Mouse (Mus musculus) heart, embryonic 14.5 days (tissue): ENCODE data around the gene Gm10961. TPM values are rescaled to one million over a fixed set of nuclear protein-coding genes. Genes with fewer than 3 reads are reported as not detected.
A peak's percentile ranks its signal among the peaks of the same experiment; 100 is the strongest.

ENCODE experiments used
- ATAC-seq: fragments of 200-750 bp; cut with Nextera tagmentation; 2 replicates; pipeline ENCODE4 v1.8.0; 2017; ENCODE audit warnings: low read depth, moderate TSS enrichment; ENCODE audit not compliant: insufficient number of reproducible peaks, insufficient read depth, low FRiP score
- H3K27ac ChIP-seq, 2 experiments: fragments of 200-500 bp in 1 of 2; fragments of 300-500 bp in 1 of 2; sonication (generic) in 1 of 2; replicated peaks in 1 of 2; 2 replicates each; pipeline ENCODE4 v1.5.1; 2012 to 2014; ENCODE audit warnings: low read depth in 2 of 2, low read length in 2 of 2, control low read depth in 1 of 2, mild to moderate bottlenecking in 1 of 2, mixed read lengths in 1 of 2; ENCODE audit not compliant: control insufficient read depth in 1 of 2, insufficient read depth in 1 of 2
- H3K27me3 ChIP-seq: fragments of 300-500 bp; sonication (generic); 2 replicates; pipeline ENCODE4 v1.6.1; 2014; ENCODE audit warnings: mild to moderate bottlenecking, low read length, control low read depth; ENCODE audit not compliant: control insufficient read depth, insufficient read depth
- H3K36me3 ChIP-seq: fragments of 300-500 bp; sonication (generic); 2 replicates; pipeline ENCODE4 v1.6.1; 2014; ENCODE audit warnings: mild to moderate bottlenecking, control low read depth, low read length, mixed read lengths; ENCODE audit not compliant: control insufficient read depth, insufficient read depth
- H3K4me1 ChIP-seq, 2 experiments: fragments of 200-500 bp in 1 of 2; fragments of 300-500 bp in 1 of 2; sonication (generic) in 1 of 2; 2 replicates each; pipeline ENCODE4 v1.6.1; 2012 to 2014; ENCODE audit warnings: low read length in 2 of 2, control low read depth in 1 of 2, mixed read lengths in 1 of 2; ENCODE audit not compliant: control insufficient read depth in 2 of 2, insufficient read depth in 2 of 2
- H3K4me2 ChIP-seq: fragments of 300-500 bp; sonication (generic); 2 replicates; pipeline ENCODE4 v1.6.1; 2014; ENCODE audit warnings: mild to moderate bottlenecking, low read length
- H3K4me3 ChIP-seq, 2 experiments: fragments of 200-500 bp in 1 of 2; fragments of 300-500 bp in 1 of 2; sonication (generic) in 1 of 2; 2 replicates each; pipeline ENCODE4 v1.5.1; 2012 to 2014; ENCODE audit warnings: low read length in 2 of 2, mild to moderate bottlenecking in 2 of 2, control low read depth in 1 of 2, low read depth in 1 of 2, moderate library complexity in 1 of 2; ENCODE audit not compliant: control insufficient read depth in 1 of 2, insufficient read depth in 1 of 2
- H3K9ac ChIP-seq: fragments of 300-500 bp; sonication (generic); 2 replicates; pipeline ENCODE4 v1.6.1; 2014; ENCODE audit warnings: mild to moderate bottlenecking, low read length
- H3K9me3 ChIP-seq: fragments of 300-500 bp; sonication (generic); 2 replicates; pipeline ENCODE4 v1.6.1; 2016; ENCODE audit warnings: low read length, control low read depth; ENCODE audit not compliant: control insufficient read depth
- WGBS: fragments of 180-500 bp; shearing (Covaris S2); extraction: QIAGEN DNeasy Blood & Tissue Kit; methylation state at CpG from one replicate; pipeline ENCODE4 v1.1.7; 2014; 5-methylcytosine and 5-hydroxymethylcytosine counted together
- polyA plus RNA-seq: library from polyadenylated mRNA; unstranded; fragments of >200 nt; fragmentation: Nextera tagmentation; extraction: Ambion mirVana; gene quantifications from 2 replicates; pipeline ENCODE4 v1.2.1, GENCODE M21; 2014

The Gm10961 gene
- not detected in 2 replicates for polyA plus RNA-seq

DNA sequence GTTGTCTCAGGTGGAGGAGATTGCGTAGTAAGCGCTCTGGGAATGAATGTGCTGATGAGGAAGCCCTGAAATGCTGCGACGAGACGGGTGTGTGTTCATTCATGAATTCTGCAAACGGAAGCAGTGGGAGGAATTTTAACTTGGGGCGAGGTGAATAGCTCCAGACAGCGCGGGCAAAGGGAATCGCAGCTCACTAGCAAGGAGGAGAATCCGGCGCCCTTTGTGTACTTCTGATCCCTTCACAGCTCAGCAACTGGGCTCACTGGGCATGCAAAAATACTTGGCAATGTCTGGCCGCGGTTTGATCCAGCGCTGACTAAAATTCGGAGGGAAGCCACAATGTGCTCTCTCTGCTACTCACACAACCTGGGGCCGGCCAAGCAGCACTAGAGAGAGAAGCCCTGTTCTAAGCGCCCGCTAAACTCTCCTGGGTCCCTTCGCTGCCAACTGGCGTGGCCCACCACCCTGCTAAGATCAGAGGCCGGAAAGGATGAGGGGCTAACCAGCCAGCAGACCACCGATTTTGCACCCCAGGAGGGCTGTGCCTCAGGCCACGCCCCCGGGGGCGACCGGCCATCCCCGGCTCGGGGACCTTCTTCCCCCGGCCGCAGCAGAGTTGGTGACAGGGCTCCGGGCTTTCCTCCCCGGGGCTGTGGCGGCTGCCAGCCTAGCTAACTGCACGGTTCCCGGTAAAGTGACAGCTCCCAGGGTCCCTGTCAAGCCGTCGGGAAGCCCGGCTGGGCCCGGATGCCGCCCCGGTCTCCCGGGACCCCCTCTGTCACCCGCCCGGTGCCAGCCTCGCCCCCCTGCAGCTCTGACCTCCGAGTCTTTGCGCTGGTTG, at the start of gene Gm10961:
TSS of gene Gm10961 (plus strand) at position 641 of the 841 bp plus-strand sequence.
- Histone ChIP-seq H3K9ac (peak within 1 kb of the TSS; percentile 98), H3K27me3 (no peaks in the 10 kb centered on the region), H3K9me3 (no peaks in the 10 kb centered on the region), H3K27ac (peak within 1 kb of the TSS; percentile 94 to 96), H3K4me2 (peak within 1 kb of the TSS; percentile 87), H3K4me3 (peak within 1 kb of the TSS; percentile 87 to 100), H3K4me1 (peaks cover 5 to 9% of the 10 kb centered on the region in 2 experiments; a peak in 3 of 4 replicates), H3K36me3 (peaks cover 35% of the 10 kb centered on the region)
- peak; percentile 57 for ATAC-seq
- WGBS: under 1% methylated on average over 48 of the region's 48 CpGs

DNA sequence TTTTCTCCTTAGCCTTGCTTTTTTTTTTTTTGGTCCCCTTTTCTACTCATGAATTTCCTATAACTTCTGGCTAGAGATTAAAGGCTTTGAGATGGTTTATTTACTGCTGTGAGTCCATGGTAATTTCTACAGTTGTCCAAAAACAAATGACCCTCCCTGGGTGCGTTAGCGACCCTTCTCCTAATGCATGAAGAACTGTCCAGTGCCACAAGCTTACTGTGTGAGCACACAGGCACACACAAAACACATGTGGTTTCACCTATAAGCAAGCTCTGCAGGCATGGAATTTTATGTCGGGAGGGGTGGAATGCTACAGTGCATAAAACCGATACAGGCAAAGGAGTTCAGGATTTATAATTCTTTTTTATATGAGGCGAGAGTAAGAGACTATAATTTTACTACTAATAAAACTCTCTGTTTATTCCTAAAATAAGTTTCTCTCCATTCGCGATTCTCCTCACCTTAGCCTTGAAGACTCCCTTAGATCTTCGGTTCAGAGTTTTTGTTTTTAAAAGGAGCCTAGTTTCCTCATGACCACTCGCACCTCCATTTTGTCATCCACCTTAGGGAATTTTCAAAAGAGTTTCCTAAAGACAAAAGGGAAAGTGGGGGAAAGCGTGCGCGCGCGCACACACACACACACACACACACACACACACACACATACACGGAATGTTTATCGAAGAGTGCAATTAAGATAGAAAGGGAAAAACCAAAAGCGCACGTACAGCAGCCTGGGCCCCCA, 48.8 kb upstream of the Gm10961 start:
- no peaks in the 10 kb centered on the region for H3K9me3 ChIP-seq
- H3K27ac ChIP-seq: no peak overlapping the region
- peaks cover 11 to 12% of the 10 kb centered on the region in 2 experiments; a peak in 3 of 4 replicates for H3K4me1 ChIP-seq
- no peak for ATAC-seq
- peak overlapping the region; percentile 79 for H3K4me2 ChIP-seq
- H3K4me3 ChIP-seq: peak overlapping the region; percentile 38 to 44
- peaks cover 79% of the 10 kb centered on the region for H3K27me3 ChIP-seq
- peak overlapping the region; percentile 62 for H3K9ac ChIP-seq
- WGBS: 6% methylated on average over 18 of the region's 18 CpGs
- H3K36me3 ChIP-seq: no peaks in the 10 kb centered on the region

DNA sequence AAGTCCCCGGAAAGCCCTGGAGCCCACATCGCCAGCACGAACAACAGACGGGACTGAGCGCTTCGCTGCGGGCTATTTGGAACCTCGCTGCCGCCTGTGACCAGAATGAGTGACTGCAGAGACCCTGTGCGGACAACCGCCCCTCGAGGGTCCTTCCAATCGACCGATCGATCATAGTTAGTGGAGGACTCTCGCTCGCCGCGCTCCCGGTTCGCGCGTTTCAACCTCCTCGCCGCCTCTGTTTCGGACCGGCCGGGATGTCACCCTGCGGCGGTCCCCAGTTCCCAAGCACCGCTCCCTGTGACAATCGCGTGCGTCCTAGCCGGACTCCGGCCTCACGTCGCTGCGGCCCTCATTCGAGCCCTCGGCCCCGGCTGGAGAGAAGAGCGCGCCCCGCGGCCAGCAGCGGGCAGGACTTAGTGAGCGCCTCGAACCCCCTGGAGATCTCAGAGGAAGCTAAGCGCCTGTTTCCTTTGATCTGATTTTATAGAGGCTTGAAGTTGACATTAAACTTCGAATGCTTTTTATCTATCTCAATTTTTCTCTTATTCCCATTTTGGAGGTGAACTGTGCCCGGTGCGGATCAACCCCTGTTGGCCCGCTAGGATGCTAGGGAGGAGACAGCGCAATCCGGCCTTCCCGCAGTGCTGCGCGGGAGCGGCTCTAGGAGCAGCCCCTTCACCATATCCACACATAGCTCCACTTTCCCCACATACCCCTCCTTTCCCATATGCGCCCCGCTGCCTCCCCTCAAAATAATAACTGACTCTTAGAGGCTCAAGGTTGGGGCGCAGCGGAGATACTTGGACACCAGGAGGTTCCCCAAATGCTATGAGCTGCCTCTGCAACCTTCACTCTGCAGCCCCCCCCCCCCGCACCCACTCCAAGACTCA, 48.0 kb upstream of the Gm10961 start:
- peaks cover 6 to 12% of the 10 kb centered on the region in 2 experiments; a peak in 3 of 4 replicates for H3K4me1 ChIP-seq
- 2% methylated on average over 65 of the region's 65 CpGs for WGBS
- peak overlapping the region; percentile 38 to 44 for H3K4me3 ChIP-seq
- H3K9ac ChIP-seq: peak overlapping the region; percentile 62
- no peaks in the 10 kb centered on the region for H3K36me3 ChIP-seq
- H3K27me3 ChIP-seq: peaks cover 87% of the 10 kb centered on the region
- no peak overlapping the region for H3K27ac ChIP-seq
- H3K4me2 ChIP-seq: peak overlapping the region; percentile 79
- no peak for ATAC-seq
- H3K9me3 ChIP-seq: no peaks in the 10 kb centered on the region

DNA sequence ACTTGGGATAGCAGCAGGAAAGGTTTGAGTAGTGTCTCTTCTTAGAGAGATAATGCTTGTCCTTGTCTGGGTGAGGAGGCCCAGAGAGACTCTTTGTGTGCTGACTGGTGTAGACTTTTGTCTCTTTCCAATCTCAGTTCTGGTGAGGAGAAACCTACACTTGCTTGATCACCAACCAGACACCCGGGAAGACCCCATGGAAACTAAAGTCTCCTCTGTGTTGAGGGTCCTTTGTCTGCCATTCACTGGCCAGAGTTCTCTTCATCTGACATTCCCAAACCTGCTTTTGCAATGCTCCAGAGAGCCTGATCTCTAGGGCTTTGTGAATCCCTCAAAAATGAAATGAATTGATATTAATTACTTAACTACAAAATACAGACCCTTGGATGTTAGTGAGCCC, 47.2 kb upstream of the Gm10961 start:
- Histone ChIP-seq H3K27me3 (peaks cover 90% of the 10 kb centered on the region), H3K36me3 (no peaks in the 10 kb centered on the region)
- 20% methylated on average over 1 of the region's 1 CpGs for WGBS

DNA sequence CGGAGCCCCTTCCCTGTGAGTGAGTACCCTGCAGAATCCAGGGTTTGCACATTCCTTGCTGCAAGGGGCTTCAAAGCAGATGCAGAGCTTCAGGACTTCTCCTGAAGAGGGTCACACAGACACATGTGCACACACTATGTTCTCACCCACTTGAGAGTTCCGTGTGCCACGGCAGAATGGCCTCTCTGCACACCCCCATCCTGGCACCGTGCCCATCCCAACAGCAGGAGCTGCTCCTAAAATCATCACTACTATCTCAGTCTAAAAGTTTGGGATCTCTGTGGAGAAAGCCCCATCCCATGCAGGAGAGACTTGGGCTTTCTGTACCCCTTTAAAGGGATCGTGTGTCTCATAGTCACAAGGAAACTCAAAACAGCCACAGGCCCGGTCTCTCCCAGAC, 44.6 kb upstream of the Gm10961 start:
- ATAC-seq: no peak
- Histone ChIP-seq H3K36me3 (no peaks in the 10 kb centered on the region), H3K4me3 (no peak overlapping the region), H3K4me1 (peaks cover 6 to 12% of the 10 kb centered on the region in 2 experiments; a peak in 3 of 4 replicates), H3K9me3 (no peaks in the 10 kb centered on the region), H3K4me2 (no peak overlapping the region), H3K27me3 (peaks cover 86% of the 10 kb centered on the region), H3K9ac (no peak overlapping the region), H3K27ac (no peak overlapping the region)
- 47% methylated on average over 6 of the region's 6 CpGs for WGBS

More for the DNA sequence above, 47.2 kb upstream of the Gm10961 start:
- Histone ChIP-seq H3K9ac (no peak overlapping the region), H3K27ac (no peak overlapping the region), H3K9me3 (no peaks in the 10 kb centered on the region), H3K4me3 (no peak overlapping the region), H3K4me1 (peaks cover 6 to 12% of the 10 kb centered on the region in 2 experiments; a peak in 3 of 4 replicates), H3K4me2 (no peak overlapping the region)
- ATAC-seq: no peak

DNA sequence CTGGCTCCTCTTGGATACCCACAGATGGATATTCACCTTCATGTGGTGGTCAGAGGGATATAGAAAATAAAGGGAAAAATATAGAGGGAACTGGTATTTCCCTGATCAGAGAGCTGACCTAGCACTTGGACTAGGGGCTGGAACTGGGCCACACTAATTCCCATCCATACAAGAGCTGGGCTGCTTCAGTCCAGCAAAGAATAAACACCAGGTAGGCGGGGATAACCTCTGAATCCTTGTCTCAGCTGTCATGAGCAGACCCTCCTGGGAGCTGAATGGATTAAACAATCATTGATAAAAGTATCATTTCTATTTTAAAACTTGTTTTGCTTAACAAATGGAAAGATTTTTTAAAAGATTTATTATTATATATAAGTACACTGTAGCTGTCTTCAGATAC, 39.5 kb upstream of the Gm10961 start:
- H3K36me3 ChIP-seq: no peaks in the 10 kb centered on the region
- H3K27me3 ChIP-seq: peaks cover 92% of the 10 kb centered on the region
- WGBS: 48% methylated on average over 1 of the region's 1 CpGs
- no peaks in the 10 kb centered on the region for H3K9me3 ChIP-seq
- no peak overlapping the region for H3K27ac ChIP-seq
- no peak overlapping the region for H3K4me2 ChIP-seq
- H3K4me3 ChIP-seq: no peak overlapping the region
- ATAC-seq: no peak
- H3K4me1 ChIP-seq: peaks cover 4 to 19% of the 10 kb centered on the region in 2 experiments; a peak in 3 of 4 replicates
- H3K9ac ChIP-seq: no peak overlapping the region

DNA sequence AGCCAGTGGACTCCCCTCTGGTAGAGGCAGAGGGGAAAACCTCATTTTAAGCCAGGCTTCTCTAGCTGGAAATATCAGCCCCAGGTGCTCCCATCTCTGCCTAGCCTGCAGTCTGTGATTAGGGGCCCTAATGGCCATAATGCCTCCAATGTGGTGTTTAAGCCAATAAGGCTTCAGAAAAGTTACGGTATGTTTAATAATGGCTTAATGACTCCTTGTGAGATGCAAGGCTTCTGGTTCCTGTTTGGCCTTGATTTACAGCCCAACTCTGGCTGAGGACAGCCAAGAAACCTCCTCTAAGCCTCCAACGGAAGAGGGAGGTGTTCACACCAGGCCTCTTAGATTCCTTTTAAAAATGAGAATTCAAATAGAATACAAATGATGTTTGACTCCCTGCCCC, 37.5 kb upstream of the Gm10961 start:
- Histone ChIP-seq H3K4me2 (no peak overlapping the region), H3K4me3 (no peak overlapping the region), H3K36me3 (no peaks in the 10 kb centered on the region), H3K4me1 (peaks cover 4 to 19% of the 10 kb centered on the region in 2 experiments; a peak in 3 of 4 replicates), H3K9ac (no peak overlapping the region), H3K27ac (no peak overlapping the region), H3K9me3 (no peaks in the 10 kb centered on the region), H3K27me3 (peaks cover 91% of the 10 kb centered on the region)
- 66% methylated on average over 2 of the region's 2 CpGs for WGBS
- ATAC-seq: no peak
